Mouse (Mus musculus) CH12.LX (cell line): ENCODE data around the gene Sgcg.

ENCODE experiments used
- CTCF ChIP-seq, 2 experiments: IDR thresholded peaks in 1 of 2; conservative IDR thresholded peaks in 1 of 2; 2 replicates each; pipeline ENCODE4 v1.5.1; 2011 to 2012; ENCODE audit warnings: low read depth in 2 of 2, low read length in 2 of 2, improper control_type of control experiment in 1 of 2, inconsistent platforms in 1 of 2, mild to moderate bottlenecking in 1 of 2, moderate library complexity in 1 of 2
- EP300 ChIP-seq: IDR thresholded peaks from 2 replicates; pipeline ENCODE4 v1.6.1; 2011; ENCODE audit warnings: low read length, improper control_type of control experiment
- GABPA ChIP-seq: IDR thresholded peaks from 2 replicates; pipeline ENCODE4 v1.6.1; 2012; ENCODE audit warnings: low read depth, low read length, improper control_type of control experiment, inconsistent platforms; ENCODE audit not compliant: insufficient replicate concordance
- MAFK ChIP-seq: IDR thresholded peaks from 2 replicates; pipeline ENCODE4 v1.6.1; 2011; ENCODE audit warnings: low read length, improper control_type of control experiment; ENCODE audit not compliant: insufficient replicate concordance
- POLR2A ChIP-seq: IDR thresholded peaks from 2 replicates; pipeline ENCODE4 v1.6.1; 2011; ENCODE audit warnings: low read depth, mild to moderate bottlenecking, improper control_type of control experiment, low read length
- POLR2AphosphoS2 ChIP-seq: IDR thresholded peaks from 2 replicates; pipeline ENCODE4 v1.6.1; 2011; ENCODE audit warnings: low read depth, low read length, improper control_type of control experiment
- SMC3 ChIP-seq: IDR thresholded peaks from 2 replicates; pipeline ENCODE4 v1.6.1; 2011; ENCODE audit warnings: low read depth, low read length, improper control_type of control experiment
- UBTF ChIP-seq: IDR thresholded peaks from 2 replicates; pipeline ENCODE4 v1.6.1; 2012; ENCODE audit warnings: low read depth, mild to moderate bottlenecking, inconsistent platforms, low read length, improper control_type of control experiment, moderate library complexity
- ZMIZ1 ChIP-seq: IDR thresholded peaks from 2 replicates; pipeline ENCODE4 v1.6.1; 2012; ENCODE audit warnings: low read depth, mild to moderate bottlenecking, inconsistent platforms, low read length, improper control_type of control experiment

GRCm38 (mm10) chr14:61278676-61279300 is 20.5 kb upstream of the Sgcg start:
- TF ChIP-seq UBTF (no peak), CTCF (conservative IDR thresholded peaks at IDR 0.05 in 1 of 2, IDR thresholded peaks at IDR 0.05 in 1 of 2; ENCODE audit: low read depth in 2 of 2, low read length in 2 of 2) (no peak), ZMIZ1 (no peak), POLR2AphosphoS2 (no peak), GABPA (no peak), POLR2A (no peak), MAFK (no peak), SMC3 (no peak), EP300 (no peak)
